Mouse (Mus musculus): Measurements from ENCODE around the gene Olfr23.
"Not testable (repeated sequence)": the region's sequence is repeated elsewhere in the genome, so short reads cannot be mapped to it uniquely, and the experiment has no call there.

The Olfr23 gene

GRCm38 (mm10) chr11:73936377-73936776, at the start of gene Olfr23:
TSS of gene Olfr23 (plus strand) at chr11:73936677.
- no peak for DNase-seq (ENCODE audit: low spot score in 2 of 2)

- no peak for DNase-seq (ENCODE audit: low spot score in 2 of 2)
Measured at GRCm38 (mm10) chr11:73890671-73891070, 45.8 kb upstream of the Olfr23 start, which contains the start of gene Olfr394. TSS of gene Olfr394 (minus strand) at chr11:73890771.

GRCm38 (mm10) chr11:73909199-73909598, 27.3 kb upstream of the Olfr23 start, which contains the start of gene Olfr395:
TSS of gene Olfr395 (minus strand) at chr11:73909299.
- not testable (repeated sequence) for DNase-seq (ENCODE audit: low spot score in 2 of 2)

- DNase-seq (ENCODE audit: low spot score in 2 of 2) = no peak
Measured at GRCm38 (mm10) chr11:73960517-73960916, 24.0 kb downstream of the Olfr23 start, which contains the start of gene Olfr397. TSS of gene Olfr397 (plus strand) at chr11:73960817.

GRCm38 (mm10) chr11:73990307-73990706, 53.8 kb downstream of the Olfr23 start, which contains the start of gene Olfr398:
TSS of gene Olfr398 (minus strand) at chr11:73990407.
- DNase-seq (ENCODE audit: low spot score in 2 of 2) = no peak

Measured in spleen, postnatal 4 days (tissue).